ENCODE assay signal across 22 mouse cellular contexts in the genomic region with DNA sequence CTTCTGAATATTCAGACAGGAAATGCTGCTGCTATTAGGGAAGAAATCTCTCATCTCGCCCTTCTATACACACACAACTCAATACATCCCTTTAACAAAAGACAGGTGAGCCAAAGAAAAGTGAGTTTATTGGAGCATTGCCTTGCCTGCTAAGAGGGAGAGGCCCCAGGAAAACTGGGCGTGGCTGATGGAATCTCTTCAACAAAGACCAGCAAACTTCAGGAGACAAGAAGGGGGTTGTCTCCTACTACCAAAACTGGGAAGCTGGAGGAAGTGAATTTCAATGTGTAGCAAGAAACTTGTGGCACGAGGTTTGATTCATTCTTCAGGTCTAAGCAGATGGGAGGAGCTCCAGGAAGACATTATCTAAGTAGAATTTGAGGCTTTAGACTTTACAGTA.
"Had no signal": no experiment of that assay in that cellular context is flagged by ENCODE, and none has a peak within 500 bp of the region (broad histone marks: within the 10 kb centered on the region; RNA-seq: fewer than 3 reads in every experiment).

No protein-coding gene starts in this region.

- H3K4me1 ChIP-seq: heart, embryonic 10.5 days; hindbrain, embryonic 10.5 days; hindbrain, embryonic 12.5 days; intestine, embryonic 15.5 days; limb, embryonic 10.5 days; limb, embryonic 12.5 days; liver, embryonic 13.5 days had no signal

- H3K27me3 ChIP-seq: heart, embryonic 12.5 days; hindbrain, embryonic 12.5 days; intestine, embryonic 15.5 days; limb, embryonic 12.5 days; liver, embryonic 13.5 days had no signal

- H3K36me3 ChIP-seq: heart, embryonic 10.5 days; heart, embryonic 12.5 days; hindbrain, embryonic 10.5 days; hindbrain, embryonic 12.5 days; intestine, embryonic 15.5 days; limb, embryonic 10.5 days; limb, embryonic 12.5 days; liver, embryonic 13.5 days had no signal

- H3K27ac ChIP-seq: gastrocnemius, adult 2 months; heart, embryonic 10.5 days; hindbrain, embryonic 10.5 days; hindbrain, embryonic 12.5 days; hindbrain, embryonic 14.5 days; intestine, embryonic 15.5 days; layer of hippocampus, adult 2 months; left cerebral cortex, adult 2 months; limb, embryonic 10.5 days; limb, embryonic 12.5 days; liver, embryonic 13.5 days had no signal

- DNase-seq: gastrocnemius, adult 2 months; gastrocnemius, postnatal 10 days; gastrocnemius, postnatal 25 days; heart, postnatal 10 days; heart, postnatal 4 days; kidney, adult 18-20 months; kidney, adult 8-10 months; kidney, postnatal 10 days; kidney, postnatal 25 days; kidney, postnatal 4 days; liver; liver, embryonic 13.5 days had no signal

- H3K9me3 ChIP-seq: heart, embryonic 10.5 days; heart, embryonic 12.5 days; hindbrain, embryonic 12.5 days; intestine, embryonic 15.5 days; limb, embryonic 10.5 days; limb, embryonic 12.5 days; liver, embryonic 13.5 days had no signal

- H3K4me3 ChIP-seq: gastrocnemius, adult 2 months; heart, embryonic 10.5 days; heart, embryonic 12.5 days; hindbrain, embryonic 10.5 days; hindbrain, embryonic 12.5 days; intestine, embryonic 15.5 days; layer of hippocampus, adult 2 months; left cerebral cortex, adult 2 months; limb, embryonic 10.5 days; limb, embryonic 12.5 days; liver, embryonic 13.5 days had no signal

- H3K9ac ChIP-seq: heart, embryonic 12.5 days; hindbrain, embryonic 12.5 days; hindbrain, embryonic 14.5 days; intestine, embryonic 15.5 days; limb, embryonic 12.5 days; liver, embryonic 13.5 days had no signal
